Mouse (Mus musculus) liver, embryonic 14.5 days (tissue): ENCODE measurements around the gene Axin1.

Experiments used
- CTCF ChIP-seq: IDR thresholded peaks from 2 replicates; pipeline ENCODE4 v1.5.1; 2016; ENCODE audit warnings: antibody characterized with exemption, low read depth, control low read depth
- EP300 ChIP-seq: IDR thresholded peaks from 2 replicates; pipeline ENCODE4 v1.6.1; 2016; ENCODE audit warnings: antibody characterized with exemption, low read depth

- no peak for TF ChIP-seq CTCF
- no peak for TF ChIP-seq EP300
Measured at GRCm38 (mm10) chr17:26116503-26117258, 21.8 kb upstream of the Axin1 start.
